Mouse (Mus musculus) NIH3T3 (cell line): ENCODE measurements at regions not wholly inside any gene's neighbourhood (a gene's known extent, or its start where the extent isn't known, plus 50 kb on each side); places are given as distances from the start of the nearest gene placed in this dataset.

Experiments
- DNase-seq: peaks from one replicate; pipeline ENCODE4 v3.0.0-alpha.2; 2012; ENCODE audit warnings: low read depth

- peak; percentile 64 for DNase-seq
Measured at GRCm38 (mm10) chr2:70914372-70914771, 88.8 kb upstream of the Tlk1 start.

- peak; percentile 21 for DNase-seq
Measured at GRCm38 (mm10) chr2:70909401-70909800, 83.9 kb upstream of the Tlk1 start.

- peak; percentile 48 for DNase-seq
Measured at GRCm38 (mm10) chr2:70908579-70908978, 83.1 kb upstream of the Tlk1 start.

GRCm38 (mm10) chr2:70906216-70906615 is 80.7 kb upstream of the Tlk1 start:
- DNase-seq, result no peak

GRCm38 (mm10) chr2:70904429-70904828 is 78.9 kb upstream of the Tlk1 start:
- no peak for DNase-seq

- DNase-seq, result no peak
Measured at GRCm38 (mm10) chr2:70902196-70902595, 76.7 kb upstream of the Tlk1 start.

- no peak for DNase-seq
Measured at GRCm38 (mm10) chr2:70901479-70901878, 76.0 kb upstream of the Tlk1 start.

- no peak for DNase-seq
Measured at GRCm38 (mm10) chr2:70899056-70899455, 73.5 kb upstream of the Tlk1 start.

GRCm38 (mm10) chr2:70898396-70898795 is 72.9 kb upstream of the Tlk1 start:
- no peak for DNase-seq

- DNase-seq, result no peak
Measured at GRCm38 (mm10) chr2:70897373-70897772, 71.8 kb upstream of the Tlk1 start.

- DNase-seq, result peak; percentile 30
Measured at GRCm38 (mm10) chr2:70889522-70890100, 64.1 kb upstream of the Tlk1 start.

- peak; percentile 17 for DNase-seq
Measured at GRCm38 (mm10) chr2:70888840-70889469, 63.4 kb upstream of the Tlk1 start.

- no peak for DNase-seq
Measured at GRCm38 (mm10) chr2:70886831-70887230, 61.3 kb upstream of the Tlk1 start.

- no peak for DNase-seq
Measured at GRCm38 (mm10) chr2:70885674-70886073, 60.1 kb upstream of the Tlk1 start.

- DNase-seq, result peak; percentile 5
Measured at GRCm38 (mm10) chr2:70877333-70878080, 52.0 kb upstream of the Tlk1 start.

GRCm38 (mm10) chr2:70876251-70876650 is 50.7 kb upstream of the Tlk1 start:
- no peak for DNase-seq
